Mouse (Mus musculus): Measurements from ENCODE around the gene Mgat5.

The Mgat5 gene

GRCm38 (mm10) chr1:127500219-127500618, 295.4 kb downstream of the Mgat5 start:
- DNase-seq (ENCODE audit: low read depth, low spot score): peak; percentile 34

- DNase-seq (ENCODE audit: low read depth, low spot score): no peak
These were observed 295.9 kb downstream of the Mgat5 start for GRCm38 (mm10) chr1:127500701-127501100.

GRCm38 (mm10) chr1:127507042-127507650, 302.3 kb downstream of the Mgat5 start:
- no peak for DNase-seq (ENCODE audit: low read depth, low spot score)

GRCm38 (mm10) chr1:127508067-127508739, 303.4 kb downstream of the Mgat5 start:
- DNase-seq (ENCODE audit: low read depth, low spot score): no peak

GRCm38 (mm10) chr1:127508921-127509320, 304.1 kb downstream of the Mgat5 start:
- no peak for DNase-seq (ENCODE audit: low read depth, low spot score)

- DNase-seq (ENCODE audit: low read depth, low spot score): no peak
These were observed 306.5 kb downstream of the Mgat5 start for GRCm38 (mm10) chr1:127511362-127511761.

DNA sequence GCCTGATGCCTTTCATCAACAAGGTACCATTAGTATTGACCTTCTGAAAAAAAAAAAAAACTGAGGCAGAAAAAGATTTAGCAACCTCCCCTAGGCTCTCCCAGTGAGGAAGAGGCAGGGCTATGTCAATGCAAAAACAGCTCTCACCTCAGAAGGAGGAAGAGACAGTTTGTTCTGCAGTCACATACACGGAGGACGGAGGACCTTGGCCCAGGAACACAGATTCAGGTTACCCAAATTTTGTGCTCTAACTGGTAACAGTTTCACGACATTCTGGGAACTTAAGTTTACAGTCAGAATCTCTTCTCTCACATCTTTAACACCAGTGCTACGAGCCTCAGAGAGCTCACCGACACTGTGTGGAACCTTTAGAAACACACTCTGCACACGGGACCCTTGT, 307.9 kb downstream of the Mgat5 start:
- no peak for DNase-seq (ENCODE audit: low read depth, low spot score)

- no peak for DNase-seq (ENCODE audit: low read depth, low spot score)
These were observed 308.3 kb downstream of the Mgat5 start for GRCm38 (mm10) chr1:127513140-127513539.

- DNase-seq (ENCODE audit: low read depth, low spot score): no peak
These were observed 308.8 kb downstream of the Mgat5 start for GRCm38 (mm10) chr1:127513664-127514063.

- DNase-seq (ENCODE audit: low read depth, low spot score): no peak
These were observed 309.7 kb downstream of the Mgat5 start for GRCm38 (mm10) chr1:127514479-127514878.

GRCm38 (mm10) chr1:127514888-127515287, 310.1 kb downstream of the Mgat5 start:
- no peak for DNase-seq (ENCODE audit: low read depth, low spot score)

DNA sequence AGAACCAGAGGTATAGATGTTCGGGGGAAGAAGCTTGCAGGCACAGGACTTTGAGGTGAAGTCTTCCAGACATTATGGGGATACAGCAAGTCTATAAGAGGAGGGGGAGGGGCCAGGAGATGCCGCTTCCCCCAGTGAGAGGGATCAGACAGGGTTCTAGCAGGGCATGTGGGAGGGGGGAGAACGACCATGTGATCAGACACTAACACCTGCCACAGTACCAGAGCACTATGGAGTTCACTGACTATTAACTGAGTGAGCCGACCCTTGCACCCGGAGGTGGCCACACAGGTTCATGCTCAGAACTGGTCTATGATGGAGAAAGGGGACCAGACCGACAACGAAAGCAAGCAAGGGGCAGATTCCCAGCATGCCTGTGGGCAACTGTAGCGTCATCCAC, 318.5 kb downstream of the Mgat5 start:
- no peak for DNase-seq (ENCODE audit: low read depth, low spot score)

GRCm38 (mm10) chr1:127530849-127531580, 326.2 kb downstream of the Mgat5 start:
- no peak for DNase-seq (ENCODE audit: low read depth, low spot score)

DNA sequence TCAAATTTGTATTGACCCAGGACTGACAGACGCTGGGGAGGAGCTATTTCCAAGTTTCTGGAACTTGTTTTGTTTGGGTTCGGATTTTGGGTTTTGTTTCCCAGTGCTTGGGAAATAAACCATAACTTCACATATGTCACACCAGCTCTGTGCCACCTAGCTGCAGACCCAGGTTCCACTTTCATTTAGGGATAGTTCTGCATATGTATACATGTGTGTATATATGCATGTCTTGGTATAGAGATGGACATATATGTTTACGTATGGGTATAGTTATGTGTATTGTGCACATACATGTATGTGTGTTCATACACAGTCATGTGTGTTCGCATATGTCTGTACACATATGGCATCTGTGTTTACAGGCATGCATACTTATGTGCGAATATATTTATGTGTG, 326.9 kb downstream of the Mgat5 start:
- DNase-seq (ENCODE audit: low read depth, low spot score): no peak

DNA sequence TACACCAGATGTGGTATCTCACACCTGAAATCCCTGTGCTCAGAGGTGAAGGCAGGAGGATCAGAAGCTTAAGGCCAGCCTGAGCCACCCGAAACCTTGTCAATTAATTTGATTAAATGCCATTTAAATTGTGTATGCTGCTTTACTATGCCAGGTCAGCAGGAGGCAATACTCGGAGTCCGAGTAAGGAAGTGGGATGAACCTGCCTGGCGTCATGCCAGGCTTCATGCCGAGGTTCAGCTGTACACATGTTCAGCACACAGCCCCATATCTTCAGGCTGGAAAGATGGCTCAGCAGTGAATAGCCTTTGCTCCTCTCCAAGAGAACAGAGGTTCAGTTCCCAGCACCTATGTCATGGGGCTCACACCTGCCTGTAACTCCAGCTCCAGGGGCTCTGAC, 331.6 kb downstream of the Mgat5 start:
- no peak for DNase-seq (ENCODE audit: low read depth, low spot score)

GRCm38 (mm10) chr1:127537204-127538038, 332.6 kb downstream of the Mgat5 start:
- no peak for DNase-seq (ENCODE audit: low read depth, low spot score)
